Mouse (Mus musculus): Measurements from ENCODE around the gene Mgat4b. TPM values are rescaled to one million over a fixed set of nuclear protein-coding genes. Genes with fewer than 3 reads are reported as not detected.

The Mgat4b gene
- total RNA-seq, 1 experiment from 2014 or later, result 5.5 TPM

GRCm38 (mm10) chr11:50197500-50197899 is 13.2 kb upstream of the Mgat4b start:
- ATAC-seq (ENCODE audit: extremely low read depth, insufficient number of reproducible peaks, low FRiP score, poor library complexity, severe bottlenecking), result no peak

DNA sequence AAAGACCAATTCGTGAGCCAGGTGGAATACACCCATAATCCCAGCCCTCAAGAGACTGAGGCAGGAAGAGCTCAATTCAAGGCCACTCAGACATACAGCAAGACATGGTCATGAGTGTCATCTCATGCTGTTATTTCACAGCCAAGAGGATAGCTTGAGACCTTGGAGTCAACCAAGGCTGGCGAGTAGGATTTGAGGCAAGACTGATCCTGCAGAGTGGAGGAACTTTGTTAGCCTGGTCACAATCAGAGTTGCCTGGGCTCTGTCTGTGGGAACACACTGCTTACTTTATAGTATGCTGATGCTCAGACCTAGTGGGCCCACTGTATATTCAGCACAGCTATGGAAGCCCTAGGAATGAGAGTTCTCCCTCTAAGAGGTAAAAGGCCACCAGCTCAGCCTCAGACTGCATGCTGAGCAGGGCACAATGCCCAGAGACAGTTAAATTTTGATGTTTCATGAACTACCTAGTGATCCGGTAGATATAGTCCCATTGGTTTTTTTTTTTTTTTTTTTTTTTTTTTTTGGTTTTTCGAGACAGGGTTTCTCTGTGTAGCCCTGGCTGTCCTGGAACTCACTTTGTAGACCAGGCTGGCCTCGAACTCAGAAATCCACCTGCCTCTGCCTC is 12.4 kb upstream of the Mgat4b start:
- ATAC-seq (ENCODE audit: extremely low read depth, insufficient number of reproducible peaks, low FRiP score, poor library complexity, severe bottlenecking), result no peak

DNA sequence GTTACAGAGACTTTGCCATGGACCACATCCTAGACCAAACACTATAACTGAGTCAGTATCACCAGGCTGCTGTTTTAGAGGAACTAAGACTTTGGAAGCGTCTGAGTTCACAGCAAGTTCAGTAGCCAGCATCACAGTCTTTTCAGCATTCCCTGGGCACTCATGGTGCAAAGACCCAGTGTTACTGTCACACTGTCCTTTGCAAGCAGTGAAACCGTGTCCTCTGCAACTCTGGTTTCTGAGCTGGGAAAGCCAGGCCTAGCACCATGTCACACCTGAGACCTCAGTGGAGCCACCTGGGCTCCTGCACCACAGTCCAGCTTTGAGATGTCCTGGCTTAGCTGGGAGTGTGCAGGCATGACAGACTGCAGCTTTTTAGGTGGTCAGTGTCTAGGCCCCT is 11.8 kb upstream of the Mgat4b start:
- no peak for ATAC-seq (ENCODE audit: extremely low read depth, insufficient number of reproducible peaks, low FRiP score, poor library complexity, severe bottlenecking)

DNA sequence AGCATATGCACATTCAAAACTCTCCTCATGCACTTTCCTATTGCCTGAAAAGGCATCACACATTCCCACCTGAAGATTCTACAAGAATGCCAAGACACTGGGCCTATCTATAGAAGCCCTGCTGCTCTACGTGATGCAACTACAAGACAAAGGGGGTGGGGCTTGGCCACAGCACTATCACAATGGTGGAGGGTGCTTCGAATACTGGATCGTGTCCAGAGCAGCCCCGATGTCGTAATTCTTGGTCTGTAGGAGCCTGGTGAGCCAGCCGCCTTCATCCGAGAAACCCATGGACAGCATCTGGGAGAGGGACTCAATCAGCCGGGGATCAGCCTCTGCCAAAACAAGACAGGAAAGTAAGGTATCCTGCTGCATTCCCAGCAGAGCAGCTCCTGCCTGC is 10.1 kb upstream of the Mgat4b start:
- no peak for ATAC-seq (ENCODE audit: extremely low read depth, insufficient number of reproducible peaks, low FRiP score, poor library complexity, severe bottlenecking)

DNA sequence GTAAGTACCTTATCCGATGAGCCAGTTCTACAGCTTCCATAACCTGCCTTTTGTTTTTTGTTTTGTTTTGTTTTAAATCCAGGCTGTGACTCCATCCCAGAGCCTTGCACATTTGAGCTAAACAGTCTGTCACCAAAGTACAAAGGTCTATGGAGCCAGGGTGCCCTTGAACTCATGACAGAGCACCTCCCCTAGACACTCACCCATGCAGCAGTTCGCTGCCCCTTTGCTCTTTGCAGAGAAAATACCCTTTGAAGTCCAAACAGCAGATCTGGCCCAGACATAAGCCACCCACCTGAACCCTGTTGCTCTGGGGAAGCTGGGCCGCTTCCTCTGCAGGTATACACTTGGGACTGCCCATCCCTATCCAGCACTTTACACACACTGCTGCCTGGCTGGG is 9.1 kb upstream of the Mgat4b start:
- ATAC-seq (ENCODE audit: extremely low read depth, insufficient number of reproducible peaks, low FRiP score, poor library complexity, severe bottlenecking), result no peak

DNA sequence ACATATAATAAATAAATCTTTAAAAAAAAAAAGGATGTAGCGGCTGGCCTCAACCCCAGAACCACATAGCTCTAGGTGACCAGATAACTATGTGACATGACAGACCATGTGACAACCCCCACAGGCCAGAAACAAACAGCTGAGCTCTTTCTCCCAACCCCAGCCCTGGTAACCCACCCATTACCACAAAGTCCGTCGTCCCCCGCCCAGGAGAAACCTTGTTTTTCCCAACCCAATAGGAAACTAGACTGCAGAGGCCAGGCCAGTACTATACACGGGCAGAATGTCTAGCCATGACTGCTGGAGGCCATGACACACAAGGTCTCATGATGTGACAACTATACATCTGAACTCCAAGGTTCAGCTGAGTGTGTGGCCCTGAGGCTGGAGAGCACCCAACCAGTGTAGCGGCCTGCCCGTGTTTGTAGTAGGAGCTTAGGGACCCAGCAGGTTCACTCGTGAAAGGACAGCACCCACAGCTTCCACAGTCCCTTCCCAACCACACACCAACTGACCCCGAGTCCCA is 7.3 kb upstream of the Mgat4b start:
- no peak for ATAC-seq (ENCODE audit: extremely low read depth, insufficient number of reproducible peaks, low FRiP score, poor library complexity, severe bottlenecking)

- no peak for ATAC-seq (ENCODE audit: extremely low read depth, insufficient number of reproducible peaks, low FRiP score, poor library complexity, severe bottlenecking)
Measured at GRCm38 (mm10) chr11:50205434-50205833, 5.3 kb upstream of the Mgat4b start.

DNA sequence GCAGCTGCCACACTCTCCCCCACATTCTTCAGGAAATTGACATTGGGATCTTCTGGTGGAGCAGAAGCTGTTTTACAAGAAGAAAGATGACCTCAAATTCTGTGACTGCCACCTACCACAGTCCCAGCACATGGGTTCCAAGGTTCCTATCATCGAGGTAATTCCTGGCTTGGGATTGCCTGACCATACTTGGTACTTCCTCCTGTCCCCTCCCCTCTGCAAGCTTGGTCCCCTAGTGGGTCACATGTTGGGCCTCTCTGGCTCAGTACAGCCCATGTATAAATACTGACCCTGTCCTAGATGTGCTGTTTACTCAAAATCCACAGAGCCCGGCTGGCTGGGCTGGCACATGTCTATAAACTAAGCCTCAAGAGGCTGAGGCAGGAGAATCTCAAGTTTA is 4.7 kb upstream of the Mgat4b start:
- ATAC-seq (ENCODE audit: extremely low read depth, insufficient number of reproducible peaks, low FRiP score, poor library complexity, severe bottlenecking), result no peak

DNA sequence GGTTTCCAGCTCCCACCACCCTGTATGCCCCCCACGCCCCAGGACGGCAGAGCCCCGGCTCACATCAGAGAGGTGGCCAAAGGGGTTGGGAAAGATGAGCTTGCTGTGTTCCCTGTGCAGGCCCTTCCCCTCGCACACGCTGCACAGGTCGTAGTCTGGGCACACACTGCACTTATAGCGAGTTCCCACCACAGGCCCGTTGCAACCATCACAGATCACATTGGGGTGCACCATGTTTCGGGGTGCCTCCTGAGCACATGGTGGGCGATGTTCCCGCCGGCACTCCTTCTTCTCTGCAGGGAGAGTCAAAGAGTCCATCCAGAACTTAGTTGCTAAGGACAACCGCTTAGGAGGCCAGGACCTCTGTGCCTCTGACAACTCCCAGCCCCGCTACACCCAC is 3.3 kb upstream of the Mgat4b start:
- ATAC-seq (ENCODE audit: extremely low read depth, insufficient number of reproducible peaks, low FRiP score, poor library complexity, severe bottlenecking), result no peak

GRCm38 (mm10) chr11:50208039-50208438 is 2.7 kb upstream of the Mgat4b start:
- ATAC-seq (ENCODE audit: extremely low read depth, insufficient number of reproducible peaks, low FRiP score, poor library complexity, severe bottlenecking), result no peak

DNA sequence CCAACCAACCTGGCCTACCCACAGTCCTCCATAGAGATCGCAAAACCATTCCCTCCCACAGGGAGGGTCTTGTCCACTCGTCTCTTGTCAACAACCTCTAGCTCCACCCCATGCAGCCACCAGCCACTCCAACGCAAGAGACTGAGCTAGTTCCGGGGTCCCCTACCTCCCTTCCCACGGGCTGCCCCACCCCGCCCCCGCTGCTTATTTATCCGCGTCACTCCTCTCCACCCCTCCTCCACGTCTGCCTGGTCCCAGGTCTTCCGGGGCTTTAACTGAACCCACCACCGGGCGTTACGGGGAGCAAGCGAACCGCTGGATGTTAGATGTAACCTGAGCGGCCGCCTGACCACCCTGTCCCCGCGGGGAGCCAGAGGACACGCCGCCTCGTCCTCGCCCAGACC is 587 bp upstream of the Mgat4b start:
- ATAC-seq (ENCODE audit: extremely low read depth, insufficient number of reproducible peaks, low FRiP score, poor library complexity, severe bottlenecking), result peak; percentile 89

DNA sequence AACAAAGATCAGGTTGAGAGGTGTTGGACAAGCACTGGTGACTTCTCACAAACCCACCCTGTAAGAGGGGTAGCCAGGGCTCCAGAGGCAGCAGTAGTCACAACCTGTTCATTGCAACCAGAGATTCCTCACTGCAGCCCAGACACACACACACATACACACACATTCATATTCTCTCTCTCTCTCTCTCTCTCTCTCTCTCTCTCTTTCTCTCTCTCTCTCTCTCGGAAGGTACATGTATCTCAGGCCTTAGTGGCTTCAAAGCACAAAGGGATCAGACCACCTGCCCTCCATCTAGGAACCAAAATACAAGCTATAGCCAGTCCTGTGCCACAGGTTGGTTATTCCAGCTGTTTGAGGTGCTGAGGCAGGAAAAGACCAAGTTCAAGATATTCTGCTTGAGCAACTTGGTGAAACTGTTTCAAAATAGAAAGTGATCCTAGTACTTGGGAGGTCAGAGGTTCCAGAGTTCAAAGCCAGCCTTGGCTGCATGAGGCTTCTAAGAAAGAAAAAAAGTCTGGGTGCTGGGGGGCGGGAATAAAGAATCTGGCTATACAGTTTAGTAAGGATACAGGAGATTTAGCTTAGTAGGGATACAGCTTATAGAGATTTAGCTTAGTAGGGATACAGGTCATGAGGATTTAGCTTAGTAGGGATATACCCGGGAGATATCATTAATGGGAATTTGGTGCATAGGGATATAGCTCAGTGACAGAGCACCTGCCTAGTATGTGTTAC is 801 bp downstream of the Mgat4b start:
- ATAC-seq (ENCODE audit: extremely low read depth, insufficient number of reproducible peaks, low FRiP score, poor library complexity, severe bottlenecking), result no peak

DNA sequence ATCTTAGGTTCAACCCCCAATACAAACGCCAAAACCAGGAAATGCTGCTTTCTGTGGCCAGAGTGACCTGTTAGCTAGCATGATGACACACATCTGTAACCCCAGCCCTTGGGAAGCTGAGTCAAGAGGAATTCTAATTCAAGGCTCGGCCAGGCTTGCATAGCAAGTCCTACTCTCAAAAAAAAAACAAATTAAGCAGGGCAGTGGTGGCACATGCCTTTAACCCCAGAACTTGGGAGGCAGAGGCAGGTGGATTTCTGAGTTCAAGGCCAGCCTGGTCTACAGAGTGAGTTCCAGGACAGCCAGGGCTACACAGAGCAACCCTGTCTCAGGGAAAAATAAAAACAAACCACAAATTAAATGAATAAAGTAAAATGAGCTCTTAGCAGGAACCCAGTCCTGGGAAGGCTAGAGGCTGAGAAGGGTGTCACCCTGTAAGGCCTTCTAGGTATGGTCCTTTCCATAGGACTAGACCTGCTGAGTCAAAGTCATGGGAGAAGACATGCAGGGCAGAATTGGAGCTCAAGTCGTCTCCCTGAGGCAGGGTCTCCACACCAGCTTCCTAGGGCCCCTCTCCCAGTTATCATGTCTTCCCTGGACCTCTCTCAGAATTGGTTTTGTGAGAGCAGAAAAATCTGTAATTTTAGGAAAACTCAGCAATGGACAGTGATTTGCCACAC is 1.5 kb downstream of the Mgat4b start:
- no peak for ATAC-seq (ENCODE audit: extremely low read depth, insufficient number of reproducible peaks, low FRiP score, poor library complexity, severe bottlenecking)

DNA sequence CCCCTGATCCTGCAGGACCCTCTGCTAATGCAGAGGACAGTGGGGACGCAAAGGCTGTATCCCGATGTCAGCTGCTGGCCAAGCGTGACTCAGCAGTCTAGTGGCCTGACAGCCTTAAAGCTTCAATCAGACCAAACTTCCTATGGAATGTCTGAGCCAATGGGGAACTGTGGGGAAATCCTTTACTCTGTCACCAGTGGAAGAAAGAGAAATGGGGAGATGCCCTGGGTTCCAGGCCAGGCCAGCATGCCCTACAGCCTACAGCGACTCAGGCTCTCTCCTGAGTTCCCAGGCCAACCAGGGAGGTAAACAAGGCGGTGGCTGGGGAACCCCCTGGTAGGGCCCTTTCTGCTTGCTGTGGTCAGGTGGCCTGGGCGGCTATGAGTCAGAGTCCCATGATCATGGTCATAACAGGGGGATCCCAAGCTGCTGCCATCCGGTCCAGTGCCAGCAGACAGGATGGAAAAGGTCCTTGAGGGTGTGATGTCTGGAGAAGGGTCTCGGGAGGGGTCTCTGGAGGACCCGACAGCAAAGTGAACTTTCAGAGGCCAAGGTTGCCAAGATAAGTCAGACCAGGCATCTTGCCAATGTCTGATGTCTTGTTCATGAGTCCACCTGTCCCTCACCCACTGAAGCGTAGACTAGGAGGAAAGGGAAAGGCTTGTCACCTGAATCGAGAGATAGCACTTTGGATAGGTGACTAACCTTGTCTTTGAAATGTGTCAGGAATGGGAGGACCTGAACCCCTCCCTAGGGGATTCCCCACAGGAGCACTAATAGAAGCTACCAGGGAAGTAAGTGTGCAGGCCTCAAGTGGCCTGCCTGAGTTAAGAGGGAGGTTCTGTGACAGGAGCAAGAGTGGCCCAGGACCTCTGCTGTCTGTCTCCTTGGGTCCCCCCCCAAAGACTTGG is 2.4 kb downstream of the Mgat4b start:
- ATAC-seq (ENCODE audit: extremely low read depth, insufficient number of reproducible peaks, low FRiP score, poor library complexity, severe bottlenecking), result no peak

DNA sequence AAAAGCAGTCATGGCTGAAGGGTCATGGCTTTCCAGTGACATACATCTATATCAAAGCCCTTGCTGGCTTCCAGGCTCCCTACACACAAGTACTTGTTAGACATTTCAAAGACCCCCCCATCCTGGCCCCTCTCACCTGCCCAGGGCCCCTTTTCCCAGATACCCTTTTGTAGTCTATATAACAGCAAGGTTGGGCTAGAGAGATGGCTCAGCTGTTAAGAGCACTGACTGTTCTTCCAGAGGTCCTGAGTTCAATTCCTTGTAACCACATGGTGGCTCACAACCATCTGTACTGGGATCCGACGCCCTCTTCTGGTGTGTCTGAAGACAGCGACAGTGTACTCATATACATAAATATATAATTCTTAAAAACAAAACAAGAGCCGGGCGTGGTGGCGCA is 3.9 kb downstream of the Mgat4b start:
- no peak for ATAC-seq (ENCODE audit: extremely low read depth, insufficient number of reproducible peaks, low FRiP score, poor library complexity, severe bottlenecking)

DNA sequence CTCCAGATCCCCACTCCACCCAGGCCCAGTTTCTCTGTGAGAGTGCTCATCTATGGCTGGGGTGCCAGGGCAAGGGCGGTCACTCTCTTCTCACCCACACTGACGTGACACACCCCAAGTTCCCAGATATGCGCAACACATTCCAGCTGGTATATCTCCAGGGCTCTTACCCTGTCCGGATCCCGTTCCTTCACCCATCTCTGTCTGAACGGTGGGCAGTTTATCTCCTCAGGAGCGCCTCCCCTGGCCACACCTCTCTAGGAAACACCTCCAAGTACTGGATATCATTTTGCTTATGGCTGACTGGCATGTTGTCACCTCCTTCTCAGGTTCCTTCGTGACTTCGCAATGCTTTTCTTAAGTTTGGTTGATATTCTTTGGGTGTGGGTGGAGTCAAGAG is 4.9 kb downstream of the Mgat4b start:
- ATAC-seq (ENCODE audit: extremely low read depth, insufficient number of reproducible peaks, low FRiP score, poor library complexity, severe bottlenecking), result no peak

DNA sequence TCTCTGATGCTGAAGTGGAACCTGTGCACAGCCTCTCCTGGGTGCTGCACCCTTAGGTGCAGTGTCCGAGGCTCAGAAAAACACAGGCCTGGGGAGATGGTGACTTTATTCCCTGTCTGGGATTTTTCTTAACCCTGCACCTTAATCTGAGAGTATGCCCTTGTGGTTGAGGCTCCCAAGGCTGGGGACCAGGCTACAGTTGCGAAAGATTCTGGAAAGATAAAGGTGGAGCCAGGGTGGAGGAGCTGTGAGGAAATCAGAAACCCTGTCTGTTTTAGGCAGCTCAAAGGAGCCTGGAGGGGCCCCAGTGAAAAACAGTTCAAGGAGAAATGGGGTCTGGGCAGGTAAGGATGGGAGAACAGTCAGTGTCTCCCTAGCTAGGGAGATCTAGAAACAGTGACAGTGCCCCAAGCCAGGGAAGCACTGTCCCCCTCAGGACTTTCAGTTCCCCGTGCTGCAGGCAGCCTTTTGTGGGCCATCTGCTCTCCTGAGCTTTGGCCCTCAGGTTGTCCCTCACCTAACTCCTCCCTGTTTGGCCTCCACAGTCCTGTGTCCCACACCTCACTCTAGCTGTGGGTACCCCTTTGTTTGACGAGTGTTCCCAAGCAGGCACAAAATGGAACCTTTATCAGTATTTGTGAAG is 6.2 kb downstream of the Mgat4b start:
- no peak for ATAC-seq (ENCODE audit: extremely low read depth, insufficient number of reproducible peaks, low FRiP score, poor library complexity, severe bottlenecking)

GRCm38 (mm10) chr11:50217811-50218210 is 7.1 kb downstream of the Mgat4b start:
- no peak for ATAC-seq (ENCODE audit: extremely low read depth, insufficient number of reproducible peaks, low FRiP score, poor library complexity, severe bottlenecking)

DNA sequence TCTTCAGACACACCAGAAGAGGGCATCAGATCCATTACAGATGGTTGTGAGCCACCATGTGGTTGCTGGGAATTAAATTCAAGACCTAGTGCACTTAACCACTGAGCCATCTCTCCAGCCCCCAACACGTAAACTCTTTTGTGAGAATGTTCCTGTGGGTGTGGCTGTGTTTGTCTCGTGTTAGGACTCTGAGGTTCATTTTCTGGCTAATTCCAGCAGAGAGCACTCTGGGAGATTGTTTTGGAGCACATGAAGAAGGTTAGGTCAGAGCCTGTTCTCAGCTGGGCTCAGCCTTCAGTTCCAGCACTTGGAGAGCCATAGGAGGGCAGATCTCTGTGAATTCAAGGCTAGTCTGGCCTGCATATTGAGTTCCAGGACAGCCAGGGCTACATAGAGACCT is 9.1 kb downstream of the Mgat4b start:
- no peak for ATAC-seq (ENCODE audit: extremely low read depth, insufficient number of reproducible peaks, low FRiP score, poor library complexity, severe bottlenecking)
